Mouse (Mus musculus) heart, embryonic 10.5 days (tissue): Measurements from ENCODE around the gene Rtf2. TPM values are rescaled to one million over a fixed set of nuclear protein-coding genes. Genes with fewer than 3 reads are reported as not detected.

Source experiments
- DNase-seq: peaks from one replicate; pipeline ENCODE4 v3.0.0-alpha.2; 2017; ENCODE audit warnings: low spot score
- H3K27ac ChIP-seq: fragments of 300-500 bp; sonication (generic); 2 replicates; pipeline ENCODE4 v1.5.1; 2016; ENCODE audit warnings: mild to moderate bottlenecking
- H3K27me3 ChIP-seq: fragments of 300-500 bp; sonication (generic); 2 replicates; pipeline ENCODE4 v1.6.1; 2016; ENCODE audit warnings: mild to moderate bottlenecking; ENCODE audit not compliant: poor library complexity, insufficient read depth, severe bottlenecking
- H3K36me3 ChIP-seq: fragments of 300-500 bp; sonication (generic); 2 replicates; pipeline ENCODE4 v1.6.1; 2016; ENCODE audit warnings: mild to moderate bottlenecking, moderate library complexity
- H3K4me1 ChIP-seq: fragments of 300-500 bp; sonication (generic); 2 replicates; pipeline ENCODE4 v1.6.1; 2016; ENCODE audit warnings: mild to moderate bottlenecking
- H3K4me3 ChIP-seq: fragments of 300-500 bp; sonication (generic); 2 replicates; pipeline ENCODE4 v1.5.1; 2016; ENCODE audit warnings: mild to moderate bottlenecking, moderate library complexity
- H3K9me3 ChIP-seq: fragments of 300-500 bp; sonication (generic); 2 replicates; pipeline ENCODE4 v1.6.1; 2016; ENCODE audit warnings: mild to moderate bottlenecking, moderate library complexity
- WGBS: fragments of 180-500 bp; shearing (Covaris S2); methylation state at CpG from one replicate; pipeline ENCODE4 v1.1.7; 2016; 5-methylcytosine and 5-hydroxymethylcytosine counted together
- polyA plus RNA-seq: library from polyadenylated mRNA; unstranded; fragments of >200 nt; fragmentation: Nextera tagmentation; extraction: Ambion mirVana; gene quantifications from 2 replicates; pipeline ENCODE4 v1.2.1, GENCODE M21; 2016

Gene Rtf2
- polyA plus RNA-seq, 1 experiment from 2014 or later, result 66.0 TPM

DNA sequence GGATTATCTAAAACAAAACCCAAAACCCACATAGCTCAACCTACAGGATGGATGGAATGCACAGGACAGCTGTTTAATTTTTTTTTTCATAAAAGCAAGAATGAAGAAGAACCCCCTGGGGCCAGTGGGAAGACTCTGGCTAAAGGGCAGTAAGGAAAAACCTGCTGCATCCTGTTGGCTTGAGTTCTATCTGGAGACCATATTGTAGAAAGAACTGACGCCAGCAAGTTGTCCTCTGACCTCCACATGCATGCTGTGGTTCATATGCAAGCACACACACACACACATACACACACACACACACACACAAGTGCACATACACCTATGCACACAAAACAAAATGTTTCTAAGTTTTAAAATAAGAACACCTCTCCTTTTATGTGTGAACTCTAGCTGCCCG is 29.7 kb upstream of the Rtf2 start:
- no peak overlapping the region for H3K4me3 ChIP-seq
- no peaks in the 10 kb centered on the region for H3K9me3 ChIP-seq
- no peaks in the 10 kb centered on the region for H3K36me3 ChIP-seq
- no peak overlapping the region for H3K27ac ChIP-seq
- H3K4me1 ChIP-seq, result peaks cover 29% of the 10 kb centered on the region
- no peak for DNase-seq
- WGBS, result 71% methylated on average over 2 of the region's 2 CpGs
- peaks cover 2% of the 10 kb centered on the region; the same call in 1 of the 2 replicates for H3K27me3 ChIP-seq

DNA sequence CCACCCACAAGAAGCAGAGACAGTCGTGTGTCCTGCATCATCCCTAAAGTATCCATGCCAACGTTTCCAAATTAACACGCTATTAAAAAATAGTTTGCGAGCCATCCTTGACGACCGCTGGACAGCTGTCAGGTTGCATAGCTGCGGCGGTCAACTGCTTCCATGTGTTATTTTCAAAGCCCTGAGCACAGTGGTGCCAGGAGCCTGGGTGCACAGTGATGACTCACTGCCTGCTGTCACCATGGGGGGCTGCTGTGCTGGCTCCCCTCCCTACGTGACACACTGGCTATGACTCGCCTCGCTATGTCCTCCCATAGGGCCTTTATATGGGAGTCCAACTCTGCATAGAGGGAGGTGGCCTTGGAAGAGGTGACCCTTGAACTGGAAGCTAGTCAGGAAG is 29.3 kb upstream of the Rtf2 start:
- WGBS, result 78% methylated on average over 11 of the region's 11 CpGs
- Histone ChIP-seq H3K9me3 (no peaks in the 10 kb centered on the region), H3K4me3 (no peak overlapping the region), H3K4me1 (peaks cover 29% of the 10 kb centered on the region), H3K27ac (no peak overlapping the region), H3K27me3 (peaks cover 6% of the 10 kb centered on the region), H3K36me3 (no peaks in the 10 kb centered on the region)
- no peak for DNase-seq

DNA sequence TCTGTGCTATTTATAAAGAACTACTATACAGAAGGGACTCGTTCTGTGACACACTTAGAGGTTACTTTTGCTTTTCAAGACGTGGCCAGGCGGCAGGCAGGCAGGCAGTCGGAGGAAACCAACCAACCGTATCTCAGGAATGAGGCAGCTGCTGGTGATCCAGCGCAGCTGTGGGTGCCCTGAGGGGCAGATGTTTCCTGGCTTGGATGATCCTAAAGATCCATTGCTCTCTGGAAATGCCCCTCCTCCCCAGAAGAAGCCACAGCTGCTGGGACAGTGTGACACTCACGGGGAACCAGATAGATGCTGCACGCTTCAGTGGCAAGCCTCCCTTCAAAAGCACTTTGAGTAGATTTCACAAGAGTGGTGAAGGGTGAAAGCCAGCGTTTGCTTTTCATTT is 27.9 kb upstream of the Rtf2 start:
- Histone ChIP-seq H3K27ac (peak overlapping the region; percentile 36; the same call in 1 of the 2 replicates), H3K9me3 (no peaks in the 10 kb centered on the region), H3K27me3 (peaks cover 13% of the 10 kb centered on the region), H3K36me3 (no peaks in the 10 kb centered on the region), H3K4me3 (peak overlapping the region; percentile 4), H3K4me1 (peaks cover 29% of the 10 kb centered on the region)
- 1% methylated on average over 9 of the region's 9 CpGs for WGBS
- DNase-seq, result peak; percentile 81

DNA sequence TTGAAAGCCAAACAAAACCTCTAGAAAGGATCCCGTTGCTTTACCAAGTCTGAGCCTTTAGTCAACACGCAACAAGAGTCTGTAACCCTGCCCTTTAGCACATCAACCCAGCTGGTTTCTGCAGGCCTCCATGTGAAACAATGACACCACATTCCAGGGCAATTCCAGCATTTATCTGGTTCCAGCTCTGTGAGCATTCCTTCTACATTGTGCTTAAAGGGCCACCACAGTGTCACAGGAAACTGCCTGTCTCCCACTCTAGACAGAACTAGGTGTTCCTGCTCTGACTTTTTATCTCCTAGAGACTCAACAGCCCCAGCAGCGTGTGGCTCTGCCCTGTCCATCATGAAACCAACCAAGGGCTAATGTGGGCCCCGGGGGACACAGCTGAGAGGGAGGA is 27.1 kb upstream of the Rtf2 start:
- H3K27ac ChIP-seq, result peak overlapping the region; percentile 67

DNA sequence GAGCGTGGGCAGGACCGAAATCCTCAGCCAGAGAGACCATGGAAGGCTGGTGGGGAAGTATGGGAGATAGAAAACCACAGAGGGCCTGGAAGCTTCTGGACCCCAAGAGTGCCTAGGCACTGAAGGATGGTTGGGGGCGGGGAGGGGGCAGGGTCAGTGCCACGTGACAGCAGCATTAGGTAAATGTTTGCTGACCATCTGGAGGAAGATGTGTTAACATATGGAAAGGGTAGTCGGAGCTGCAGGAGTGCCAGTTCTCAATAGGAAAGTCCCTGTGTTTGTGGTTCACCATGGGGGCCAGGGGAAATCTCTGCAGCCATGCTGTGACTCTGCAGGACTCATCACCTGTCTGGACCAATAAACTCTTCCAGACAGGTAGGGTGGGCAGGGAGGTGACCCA is 26.5 kb upstream of the Rtf2 start:
- H3K9me3 ChIP-seq, result no peaks in the 10 kb centered on the region
- no peak overlapping the region for H3K4me3 ChIP-seq
- H3K27ac ChIP-seq, result peak overlapping the region; percentile 67
- peaks cover 21% of the 10 kb centered on the region for H3K4me1 ChIP-seq
- H3K36me3 ChIP-seq, result no peaks in the 10 kb centered on the region
- 44% methylated on average over 5 of the region's 5 CpGs for WGBS
- DNase-seq, result no peak
- peaks cover 13% of the 10 kb centered on the region for H3K27me3 ChIP-seq

More for the DNA sequence above, 27.1 kb upstream of the Rtf2 start:
- H3K36me3 ChIP-seq, result no peaks in the 10 kb centered on the region
- H3K9me3 ChIP-seq, result no peaks in the 10 kb centered on the region
- WGBS, result 9% methylated on average over 4 of the region's 4 CpGs
- no peak for DNase-seq
- peaks cover 13% of the 10 kb centered on the region for H3K27me3 ChIP-seq
- H3K4me1 ChIP-seq, result peaks cover 26% of the 10 kb centered on the region
- no peak overlapping the region for H3K4me3 ChIP-seq

DNA sequence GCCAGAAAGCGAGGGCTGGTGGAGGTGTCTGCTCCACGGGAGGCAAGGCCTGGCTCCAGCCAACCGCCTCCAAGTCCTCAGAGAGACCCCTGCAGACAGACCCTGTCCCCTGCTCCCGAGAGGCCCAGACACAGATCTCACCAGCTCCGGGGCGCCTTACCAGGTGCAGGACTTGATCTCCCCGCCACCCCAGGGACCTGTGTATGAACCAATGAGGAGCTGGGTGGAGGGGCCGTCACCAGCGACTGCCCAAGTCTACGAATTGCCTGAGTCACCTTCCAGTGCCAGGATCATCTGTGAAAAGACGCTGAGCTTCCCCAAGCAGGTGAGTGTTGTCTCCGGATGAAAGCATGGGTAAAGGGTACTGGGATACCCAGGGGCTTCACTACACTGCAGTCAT is 24.1 kb upstream of the Rtf2 start:
- Histone ChIP-seq H3K4me1 (peaks cover 18% of the 10 kb centered on the region), H3K4me3 (no peak overlapping the region), H3K27me3 (peaks cover 13% of the 10 kb centered on the region), H3K36me3 (no peaks in the 10 kb centered on the region), H3K9me3 (no peaks in the 10 kb centered on the region), H3K27ac (no peak overlapping the region)
- no peak for DNase-seq
- 53% methylated on average over 12 of the region's 12 CpGs for WGBS

DNA sequence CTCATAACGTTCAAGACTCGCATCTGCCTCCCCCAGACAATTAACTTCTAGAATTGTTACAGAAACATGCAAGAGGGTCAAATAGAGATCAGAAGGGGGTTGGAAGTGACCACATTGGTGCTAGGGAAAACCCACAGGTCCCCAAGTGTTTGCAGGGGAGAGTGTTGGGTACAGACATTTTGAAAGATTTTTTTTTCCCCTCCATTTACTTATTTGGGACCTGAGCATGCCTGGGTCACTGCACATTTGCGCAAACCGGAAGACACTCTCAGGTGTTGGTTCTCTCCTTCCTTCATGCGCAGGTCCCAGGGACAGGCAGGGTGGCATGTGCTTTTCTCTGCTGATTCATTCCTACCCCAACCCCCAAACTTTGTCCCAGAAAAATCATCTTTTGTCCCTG is 23.5 kb upstream of the Rtf2 start:
- no peak overlapping the region for H3K27ac ChIP-seq
- H3K36me3 ChIP-seq, result no peaks in the 10 kb centered on the region
- no peaks in the 10 kb centered on the region for H3K9me3 ChIP-seq
- peaks cover 13% of the 10 kb centered on the region for H3K27me3 ChIP-seq
- H3K4me3 ChIP-seq, result no peak overlapping the region
- DNase-seq, result no peak
- H3K4me1 ChIP-seq, result peaks cover 18% of the 10 kb centered on the region
- WGBS, result 87% methylated on average over 5 of the region's 5 CpGs

DNA sequence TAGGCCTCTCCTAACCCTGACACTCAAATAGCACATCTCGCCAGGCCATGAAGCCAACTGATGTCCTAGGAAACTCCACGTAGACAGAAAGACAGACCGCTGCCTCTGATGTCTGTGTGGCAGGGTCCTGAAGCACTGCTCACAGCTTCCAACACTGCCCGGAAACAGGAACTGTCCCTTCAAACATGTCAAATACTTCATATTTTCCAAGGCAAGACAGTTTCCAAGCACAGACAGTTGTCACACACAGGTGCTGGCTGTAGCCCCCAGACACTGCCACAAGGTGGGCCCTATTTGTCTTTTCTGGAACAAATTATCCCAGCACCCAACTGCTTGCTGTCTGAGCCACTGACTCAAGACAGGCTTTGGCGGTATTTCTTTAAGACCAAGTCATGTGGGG is 22.1 kb upstream of the Rtf2 start:
- DNase-seq, result no peak
- H3K27me3 ChIP-seq, result peaks cover 18% of the 10 kb centered on the region
- peaks cover 8% of the 10 kb centered on the region for H3K4me1 ChIP-seq

DNA sequence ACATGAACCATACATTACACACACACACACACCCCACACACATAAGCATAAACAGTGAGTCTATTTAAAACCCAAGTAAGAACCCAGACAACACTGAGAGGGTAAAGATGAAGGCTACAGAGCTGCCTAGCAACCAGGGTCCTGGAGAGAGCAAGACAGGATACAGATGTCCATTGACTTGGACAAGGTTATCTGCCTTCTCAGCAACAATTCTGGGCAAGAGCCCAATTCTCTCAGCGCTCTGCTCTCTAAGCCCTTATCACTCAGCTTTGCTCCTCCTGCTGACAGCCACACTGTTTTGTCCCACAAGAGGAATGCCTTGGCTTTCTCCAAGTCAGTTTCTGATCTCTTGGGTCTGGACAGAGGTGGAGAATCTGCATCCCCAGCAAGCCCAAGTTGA is 9.7 kb upstream of the Rtf2 start:
- 20% methylated on average over 1 of the region's 1 CpGs for WGBS
- Histone ChIP-seq H3K27ac (peak overlapping the region; percentile 52; the same call in 1 of the 2 replicates), H3K36me3 (no peaks in the 10 kb centered on the region), H3K4me3 (no peak overlapping the region), H3K9me3 (no peaks in the 10 kb centered on the region), H3K4me1 (peaks cover 13% of the 10 kb centered on the region), H3K27me3 (peaks cover 13% of the 10 kb centered on the region; the same call in 1 of the 2 replicates)
- DNase-seq, result peak; percentile 89

More for the DNA sequence above, 22.1 kb upstream of the Rtf2 start:
- no peaks in the 10 kb centered on the region for H3K36me3 ChIP-seq
- H3K27ac ChIP-seq, result no peak overlapping the region
- no peak overlapping the region for H3K4me3 ChIP-seq
- no peaks in the 10 kb centered on the region for H3K9me3 ChIP-seq
- WGBS, result 86% methylated on average over 5 of the region's 5 CpGs

DNA sequence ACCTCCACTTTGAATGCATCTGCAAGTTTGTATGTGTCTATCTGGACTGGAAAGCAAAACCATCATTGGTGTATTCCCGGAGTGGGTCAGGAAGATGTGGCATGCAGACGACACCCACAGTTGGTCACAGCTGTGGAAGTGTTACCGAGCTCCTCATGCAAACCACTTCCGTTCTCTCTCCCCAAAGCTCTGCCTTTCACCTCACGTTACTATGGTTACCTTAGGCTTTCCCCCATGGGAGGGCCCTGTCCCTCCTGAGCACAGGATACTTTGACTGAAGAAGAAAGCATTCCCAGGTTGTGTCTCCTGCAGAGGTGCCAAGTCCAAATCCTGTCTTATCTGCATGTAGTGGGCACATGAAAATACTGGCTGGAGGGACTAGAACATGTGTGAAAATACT is 6.6 kb upstream of the Rtf2 start:
- Histone ChIP-seq H3K9me3 (no peaks in the 10 kb centered on the region), H3K36me3 (no peaks in the 10 kb centered on the region), H3K27ac (no peak overlapping the region), H3K27me3 (0 out of 2 replicates have a peak, but pooled peaks cover 1% of the 10 kb centered on the region), H3K4me3 (no peak overlapping the region), H3K4me1 (peaks cover 13% of the 10 kb centered on the region)
- DNase-seq, result no peak
- WGBS, result 35% methylated on average over 5 of the region's 5 CpGs

DNA sequence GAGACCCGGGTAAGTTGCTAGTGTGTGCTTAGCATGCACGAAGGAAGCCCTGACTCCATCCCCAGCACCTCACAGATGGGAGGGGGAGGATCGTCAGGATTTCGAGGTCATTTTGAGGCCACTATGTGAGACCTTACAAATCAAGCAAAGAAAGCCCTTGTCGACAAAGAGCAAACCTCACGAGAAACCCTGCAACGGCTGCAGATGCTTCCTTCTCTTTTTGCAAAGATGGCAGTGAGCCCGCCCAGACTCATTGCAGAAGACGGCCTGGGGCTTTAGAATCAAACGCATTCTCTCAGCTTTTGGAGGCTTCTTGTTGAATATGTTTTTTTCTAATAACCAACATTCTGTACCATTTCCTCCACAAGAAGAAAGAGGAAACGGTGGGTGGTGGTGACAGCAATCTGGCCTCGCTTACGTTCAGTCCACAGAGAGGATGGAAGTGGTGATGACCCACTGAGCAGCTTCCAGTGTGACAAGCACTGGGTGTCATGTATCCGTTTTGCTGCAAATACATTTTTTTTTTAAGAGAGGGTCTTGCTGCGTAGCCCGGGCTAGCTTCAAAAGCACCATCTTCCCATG is 2.9 kb upstream of the Rtf2 start:
- H3K27ac ChIP-seq, result no peak overlapping the region
- DNase-seq, result no peak
- H3K4me1 ChIP-seq, result peaks cover 16% of the 10 kb centered on the region
- WGBS, result 66% methylated on average over 16 of the region's 16 CpGs
- no peak overlapping the region for H3K4me3 ChIP-seq
- no peaks in the 10 kb centered on the region for H3K27me3 ChIP-seq
- H3K36me3 ChIP-seq, result no peaks in the 10 kb centered on the region
- no peaks in the 10 kb centered on the region for H3K9me3 ChIP-seq

DNA sequence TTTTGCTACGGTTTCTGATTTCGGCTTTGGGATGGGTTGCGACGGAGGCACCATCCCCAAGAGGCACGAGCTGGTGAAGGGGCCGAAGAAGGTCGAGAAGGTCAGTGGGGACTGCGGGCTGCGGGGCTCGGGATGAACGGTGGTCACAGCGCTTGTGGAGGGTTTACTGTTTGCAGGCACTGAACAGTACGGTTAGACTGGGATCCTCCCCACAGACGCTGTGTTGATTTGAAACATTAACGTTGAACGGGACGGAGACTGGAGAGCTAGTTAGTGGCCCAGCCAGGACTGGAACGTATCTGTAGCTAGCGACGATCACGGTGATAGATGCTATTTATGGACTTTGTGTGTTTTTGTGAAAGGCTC is 267 bp downstream of the Rtf2 start:
- WGBS, result under 1% methylated on average over 21 of the region's 21 CpGs
- Histone ChIP-seq H3K27me3 (no peaks in the 10 kb centered on the region), H3K9me3 (no peaks in the 10 kb centered on the region), H3K27ac (peak overlapping the region; percentile 84), H3K36me3 (peaks cover 9% of the 10 kb centered on the region), H3K4me3 (peak overlapping the region; percentile 81), H3K4me1 (peaks cover 16% of the 10 kb centered on the region)
- no peak for DNase-seq

DNA sequence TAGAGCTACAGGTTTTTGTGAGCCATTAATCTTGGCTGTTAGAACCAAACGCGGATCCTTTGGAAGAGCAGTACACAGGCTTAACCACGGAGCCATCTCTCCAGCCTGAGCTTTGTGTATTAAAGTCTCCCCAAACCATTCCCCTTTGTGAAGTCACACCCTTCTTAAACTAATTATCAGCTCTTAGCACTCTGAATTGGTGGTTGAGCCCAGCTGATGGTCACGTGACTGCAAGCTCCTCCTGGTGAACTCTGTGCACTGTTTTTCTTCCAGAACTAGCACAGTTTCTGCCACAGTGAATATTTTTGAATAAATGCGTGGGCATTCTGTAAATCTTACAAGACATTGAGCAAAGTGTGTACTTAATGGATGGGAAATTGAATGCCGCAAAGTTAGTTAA is 820 bp downstream of the Rtf2 start:
- H3K27me3 ChIP-seq, result no peaks in the 10 kb centered on the region
- DNase-seq, result no peak
- peaks cover 15% of the 10 kb centered on the region for H3K36me3 ChIP-seq
- 29% methylated on average over 6 of the region's 6 CpGs for WGBS
- peak overlapping the region; percentile 84; the same call in 1 of the 2 replicates for H3K27ac ChIP-seq
- no peaks in the 10 kb centered on the region for H3K9me3 ChIP-seq
- peak overlapping the region; percentile 81 for H3K4me3 ChIP-seq
- peaks cover 16% of the 10 kb centered on the region for H3K4me1 ChIP-seq

DNA sequence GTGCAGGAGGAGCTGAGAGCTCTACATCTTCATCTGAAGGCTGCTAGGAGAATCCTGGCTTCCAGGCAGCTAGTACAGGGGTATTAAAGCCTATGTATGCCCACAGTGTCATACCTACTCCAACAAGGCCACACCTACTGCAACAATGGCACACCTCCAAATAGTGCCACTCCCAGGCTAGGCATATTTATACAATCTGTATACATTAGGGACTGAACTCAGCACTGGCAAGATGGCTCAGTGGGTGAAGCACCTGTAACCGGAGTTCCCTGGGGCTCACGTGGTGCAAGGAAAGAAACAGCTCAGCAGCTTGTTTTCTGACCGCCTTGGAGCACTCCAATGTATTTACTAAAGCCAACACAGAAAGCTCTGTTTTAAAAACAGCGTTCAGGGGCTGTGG is 5.3 kb downstream of the Rtf2 start:
- Histone ChIP-seq H3K36me3 (peaks cover 59% of the 10 kb centered on the region), H3K4me1 (peaks cover 11% of the 10 kb centered on the region), H3K4me3 (no peak overlapping the region), H3K27me3 (no peaks in the 10 kb centered on the region), H3K9me3 (no peaks in the 10 kb centered on the region), H3K27ac (no peak overlapping the region)
- WGBS, result 95% methylated on average over 4 of the region's 4 CpGs
- no peak for DNase-seq
